Mouse (Mus musculus): Measurements from ENCODE around the gene Lurap1l. TPM values are rescaled to one million over a fixed set of nuclear protein-coding genes. Genes with fewer than 3 reads are reported as not detected.
A peak's percentile ranks its signal among the peaks of the same experiment; 100 is the strongest.

Lurap1l gene
- total RNA-seq (2014; rRNA removed; ENCODE audit: low replicate concordance) = 3.7 and 7.5 TPM in 2 replicates
- polyA plus RNA-seq (2015; fragmentation: Nextera tagmentation; extraction: Ambion mirVana) = 2.1 and 2.3 TPM in 2 replicates

DNA sequence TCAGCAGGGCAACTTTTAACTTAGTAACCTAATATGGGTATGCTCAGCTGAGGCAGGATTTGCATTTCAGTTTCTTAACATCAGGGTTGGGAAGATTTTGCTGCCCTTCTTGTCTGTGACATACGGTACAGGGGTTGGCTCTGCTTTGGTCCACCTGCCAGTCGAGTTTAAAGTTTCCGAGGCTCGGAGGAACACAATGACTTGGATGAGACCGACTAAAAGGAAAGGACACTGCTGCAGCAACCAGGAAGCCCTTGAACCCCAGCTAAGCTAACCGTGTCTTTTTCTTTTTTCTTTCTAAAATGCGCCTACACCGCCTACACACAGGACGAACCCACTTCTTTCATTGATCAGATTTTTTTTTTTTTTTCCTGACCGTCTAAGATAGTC lies at the start of gene Lurap1l:
Lurap1l (plus strand) TSS at position 166 of the 390 bp plus-strand sequence.
- Histone ChIP-seq H3K9ac (replicated peaks; ENCODE audit: low read depth, low read length) (peak within 1 kb of the TSS; percentile 55), H3K4me3 (ENCODE audit: low read depth, low read length) (peak within 1 kb of the TSS; percentile 67), H3K4me1 (ENCODE audit: control insufficient read depth, insufficient read depth) (no peaks in the 10 kb centered on the region), H3K9me3 (replicated peaks; ENCODE audit: control insufficient read depth, low read length) (no peaks in the 10 kb centered on the region), H3K4me2 (ENCODE audit: low read depth, low read length) (peak within 1 kb of the TSS; percentile 92), H3K27me3 (ENCODE audit: control insufficient read depth, insufficient read depth, low read length) (no peaks in the 10 kb centered on the region), H3K27ac (ENCODE audit: low read depth) (peak within 1 kb of the TSS; percentile 65), H3K36me3 (replicated peaks; ENCODE audit: control insufficient read depth, insufficient read depth, low read length) (no peaks in the 10 kb centered on the region)
- TF ChIP-seq CTCF (IDR thresholded peaks at IDR 0.05; ENCODE audit: low read depth) (no peak), EP300 (IDR thresholded peaks at IDR 0.05; ENCODE audit: low read depth) (no peak)
- DNase-seq (ENCODE audit: low spot score) (peak; percentile 24), ATAC-seq (ENCODE audit: insufficient read depth, low read depth) (peak; percentile 35; the same call in 1 of the 2 replicates)
- WGBS = 0% methylated on average over 10 of the region's 10 CpGs

DNA sequence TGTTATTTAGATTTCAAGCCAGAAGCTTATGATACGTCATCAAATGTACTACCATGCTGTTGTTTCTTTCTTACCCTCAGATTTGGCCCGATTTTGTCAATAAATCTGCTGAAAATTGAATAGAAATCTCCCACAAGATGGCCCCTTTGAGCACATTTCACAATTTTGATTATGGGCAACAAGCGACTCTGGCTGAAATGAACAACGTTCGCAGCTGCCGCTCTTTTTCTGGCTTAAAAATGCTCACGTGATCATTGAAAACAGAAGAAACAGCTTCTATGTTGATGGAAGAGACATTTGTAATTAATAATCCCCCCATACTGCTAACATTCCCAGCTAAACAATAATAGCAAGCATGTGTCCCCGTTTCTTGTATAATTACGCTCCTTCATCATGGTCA lies 47.5 kb upstream of the Lurap1l start:
- ATAC-seq (ENCODE audit: insufficient read depth, low read depth) = no peak
- WGBS = 88% methylated on average over 9 of the region's 9 CpGs
- H3K9ac ChIP-seq (replicated peaks; ENCODE audit: low read depth, low read length) = no peak overlapping the region
- no peaks in the 10 kb centered on the region for H3K36me3 ChIP-seq (replicated peaks; ENCODE audit: control insufficient read depth, insufficient read depth, low read length)
- H3K4me3 ChIP-seq (ENCODE audit: low read depth, low read length) = no peak overlapping the region
- H3K9me3 ChIP-seq (replicated peaks; ENCODE audit: control insufficient read depth, low read length) = no peaks in the 10 kb centered on the region
- no peak overlapping the region for H3K4me2 ChIP-seq (ENCODE audit: low read depth, low read length)
- no peak for TF ChIP-seq EP300 (IDR thresholded peaks at IDR 0.05; ENCODE audit: low read depth)
- TF ChIP-seq CTCF (IDR thresholded peaks at IDR 0.05; ENCODE audit: low read depth) = no peak
- DNase-seq (ENCODE audit: low spot score) = no peak
- no peak overlapping the region for H3K27ac ChIP-seq (ENCODE audit: low read depth)
- no peaks in the 10 kb centered on the region for H3K27me3 ChIP-seq (ENCODE audit: control insufficient read depth, insufficient read depth, low read length)
- H3K4me1 ChIP-seq (ENCODE audit: control insufficient read depth, insufficient read depth) = no peaks in the 10 kb centered on the region

DNA sequence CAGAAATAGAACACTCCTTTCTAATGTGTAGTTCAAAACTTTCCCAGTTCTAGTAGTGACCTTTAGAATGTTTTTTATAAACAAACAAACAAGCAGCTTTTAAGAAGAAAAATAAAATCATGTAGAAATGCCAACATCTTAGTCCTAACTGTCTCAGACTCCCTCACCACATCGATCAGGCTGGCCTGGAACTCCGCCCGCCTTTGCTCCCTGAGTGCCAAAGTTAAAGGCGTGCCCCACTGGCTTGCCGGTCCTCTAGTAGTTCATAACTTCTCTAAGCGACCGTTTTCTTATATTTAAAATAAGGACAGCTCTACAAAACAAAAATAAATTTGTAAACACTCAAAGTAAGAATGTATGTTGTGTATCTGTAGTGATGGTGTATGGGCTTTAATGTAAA lies 46.5 kb upstream of the Lurap1l start:
- no peak overlapping the region for H3K9ac ChIP-seq (replicated peaks; ENCODE audit: low read depth, low read length)
- DNase-seq (ENCODE audit: low spot score) (no peak), ATAC-seq (ENCODE audit: insufficient read depth, low read depth) (no peak)
- no peak for TF ChIP-seq EP300 (IDR thresholded peaks at IDR 0.05; ENCODE audit: low read depth)
- TF ChIP-seq CTCF (IDR thresholded peaks at IDR 0.05; ENCODE audit: low read depth) = no peak
- 66% methylated on average over 7 of the region's 7 CpGs for WGBS
- no peaks in the 10 kb centered on the region for H3K9me3 ChIP-seq (replicated peaks; ENCODE audit: control insufficient read depth, low read length)
- no peak overlapping the region for H3K4me3 ChIP-seq (ENCODE audit: low read depth, low read length)
- no peak overlapping the region for H3K27ac ChIP-seq (ENCODE audit: low read depth)
- H3K4me1 ChIP-seq (ENCODE audit: control insufficient read depth, insufficient read depth) = no peaks in the 10 kb centered on the region
- no peaks in the 10 kb centered on the region for H3K36me3 ChIP-seq (replicated peaks; ENCODE audit: control insufficient read depth, insufficient read depth, low read length)
- H3K27me3 ChIP-seq (ENCODE audit: control insufficient read depth, insufficient read depth, low read length) = no peaks in the 10 kb centered on the region
- no peak overlapping the region for H3K4me2 ChIP-seq (ENCODE audit: low read depth, low read length)

DNA sequence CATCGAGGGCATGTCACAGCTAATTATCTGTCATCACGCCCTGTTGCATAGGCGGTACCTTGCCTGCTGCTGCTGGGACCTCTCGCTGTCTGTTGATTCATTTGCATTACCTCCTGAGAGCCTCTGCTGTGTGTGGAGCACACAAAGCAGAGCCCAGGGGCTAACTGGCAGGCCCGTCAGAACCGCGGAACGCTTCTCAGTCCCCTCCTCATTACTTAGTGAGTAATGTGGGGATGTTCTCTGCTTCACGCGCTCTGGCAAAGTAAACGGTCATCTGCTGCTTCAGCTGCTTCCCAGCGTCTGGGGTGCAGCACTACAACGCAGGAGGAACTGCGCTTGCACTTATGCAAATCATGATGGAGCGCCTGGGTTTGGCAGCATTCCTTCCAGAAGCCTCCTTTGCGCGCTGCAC lies 45.9 kb upstream of the Lurap1l start:
- Histone ChIP-seq H3K9ac (replicated peaks; ENCODE audit: low read depth, low read length) (no peak overlapping the region), H3K36me3 (replicated peaks; ENCODE audit: control insufficient read depth, insufficient read depth, low read length) (no peaks in the 10 kb centered on the region), H3K27me3 (ENCODE audit: control insufficient read depth, insufficient read depth, low read length) (no peaks in the 10 kb centered on the region), H3K4me2 (ENCODE audit: low read depth, low read length) (peak overlapping the region; percentile 60), H3K4me1 (ENCODE audit: control insufficient read depth, insufficient read depth) (no peaks in the 10 kb centered on the region), H3K4me3 (ENCODE audit: low read depth, low read length) (peak overlapping the region; percentile 34), H3K9me3 (replicated peaks; ENCODE audit: control insufficient read depth, low read length) (no peaks in the 10 kb centered on the region), H3K27ac (ENCODE audit: low read depth) (no peak overlapping the region)
- WGBS = 1% methylated on average over 17 of the region's 17 CpGs
- peak; percentile 8 for DNase-seq (ENCODE audit: low spot score)
- TF ChIP-seq CTCF (IDR thresholded peaks at IDR 0.05; ENCODE audit: low read depth) = no peak
- ATAC-seq (ENCODE audit: insufficient read depth, low read depth) = no peak

DNA sequence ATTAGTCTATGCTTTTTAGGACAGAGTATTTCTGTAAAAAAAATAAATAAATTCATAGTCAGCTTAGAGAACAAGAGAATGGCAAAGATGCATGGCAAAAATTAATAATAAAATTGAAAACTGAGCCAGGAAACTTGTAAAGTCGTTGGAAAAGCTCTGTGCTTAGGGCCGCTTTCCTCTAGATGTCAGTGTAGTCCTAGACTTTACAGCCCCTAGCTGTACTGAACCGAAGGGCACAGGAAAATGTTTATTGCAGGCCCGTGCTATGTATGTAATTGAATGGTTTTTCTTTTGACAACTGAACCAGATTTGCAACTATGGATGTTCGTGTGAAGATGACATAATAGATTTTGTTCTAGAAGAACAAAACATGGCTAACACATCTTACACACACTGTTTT lies 44.4 kb upstream of the Lurap1l start:
- ATAC-seq (ENCODE audit: insufficient read depth, low read depth) (no peak), DNase-seq (ENCODE audit: low spot score) (peak; percentile 59)
- Histone ChIP-seq H3K4me1 (ENCODE audit: control insufficient read depth, insufficient read depth) (no peaks in the 10 kb centered on the region), H3K27ac (ENCODE audit: low read depth) (no peak overlapping the region), H3K27me3 (ENCODE audit: control insufficient read depth, insufficient read depth, low read length) (no peaks in the 10 kb centered on the region), H3K4me3 (ENCODE audit: low read depth, low read length) (no peak overlapping the region), H3K36me3 (replicated peaks; ENCODE audit: control insufficient read depth, insufficient read depth, low read length) (no peaks in the 10 kb centered on the region), H3K9me3 (replicated peaks; ENCODE audit: control insufficient read depth, low read length) (no peaks in the 10 kb centered on the region), H3K4me2 (ENCODE audit: low read depth, low read length) (no peak overlapping the region), H3K9ac (replicated peaks; ENCODE audit: low read depth, low read length) (no peak overlapping the region)
- WGBS = 15% methylated on average over 5 of the region's 5 CpGs
- TF ChIP-seq EP300 (IDR thresholded peaks at IDR 0.05; ENCODE audit: low read depth) (no peak), CTCF (IDR thresholded peaks at IDR 0.05; ENCODE audit: low read depth) (peak; percentile 67)

DNA sequence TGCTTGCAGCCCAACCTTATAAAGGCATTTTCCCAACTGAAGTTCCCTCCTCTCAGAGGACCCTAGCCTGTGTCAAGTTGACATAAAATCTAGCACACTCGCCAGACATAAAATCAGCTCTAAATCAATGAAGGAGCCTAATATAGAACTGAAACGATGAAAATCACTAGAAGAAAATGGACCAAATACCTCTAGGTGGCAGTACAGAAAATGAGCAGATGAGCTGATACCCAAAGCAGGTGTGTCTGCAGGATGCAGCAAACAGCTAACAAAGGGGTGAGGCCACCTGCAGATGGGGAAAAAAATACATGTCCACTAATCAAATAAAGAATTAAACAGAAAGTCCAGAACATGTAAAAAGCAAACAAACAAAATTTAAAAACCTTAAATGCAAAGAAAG lies 40.8 kb upstream of the Lurap1l start:
- WGBS = 55% methylated on average over 2 of the region's 2 CpGs
- Histone ChIP-seq H3K27me3 (ENCODE audit: control insufficient read depth, insufficient read depth, low read length) (no peaks in the 10 kb centered on the region), H3K9ac (replicated peaks; ENCODE audit: low read depth, low read length) (no peak overlapping the region), H3K27ac (ENCODE audit: low read depth) (no peak overlapping the region), H3K9me3 (replicated peaks; ENCODE audit: control insufficient read depth, low read length) (no peaks in the 10 kb centered on the region), H3K4me1 (ENCODE audit: control insufficient read depth, insufficient read depth) (no peaks in the 10 kb centered on the region), H3K36me3 (replicated peaks; ENCODE audit: control insufficient read depth, insufficient read depth, low read length) (no peaks in the 10 kb centered on the region), H3K4me3 (ENCODE audit: low read depth, low read length) (no peak overlapping the region), H3K4me2 (ENCODE audit: low read depth, low read length) (no peak overlapping the region)
- DNase-seq (ENCODE audit: low spot score) = no peak
- TF ChIP-seq EP300 (IDR thresholded peaks at IDR 0.05; ENCODE audit: low read depth) (no peak), CTCF (IDR thresholded peaks at IDR 0.05; ENCODE audit: low read depth) (no peak)
- ATAC-seq (ENCODE audit: insufficient read depth, low read depth) = no peak
